ENCODE assay signal across 13 mouse cellular contexts in the genomic region with DNA sequence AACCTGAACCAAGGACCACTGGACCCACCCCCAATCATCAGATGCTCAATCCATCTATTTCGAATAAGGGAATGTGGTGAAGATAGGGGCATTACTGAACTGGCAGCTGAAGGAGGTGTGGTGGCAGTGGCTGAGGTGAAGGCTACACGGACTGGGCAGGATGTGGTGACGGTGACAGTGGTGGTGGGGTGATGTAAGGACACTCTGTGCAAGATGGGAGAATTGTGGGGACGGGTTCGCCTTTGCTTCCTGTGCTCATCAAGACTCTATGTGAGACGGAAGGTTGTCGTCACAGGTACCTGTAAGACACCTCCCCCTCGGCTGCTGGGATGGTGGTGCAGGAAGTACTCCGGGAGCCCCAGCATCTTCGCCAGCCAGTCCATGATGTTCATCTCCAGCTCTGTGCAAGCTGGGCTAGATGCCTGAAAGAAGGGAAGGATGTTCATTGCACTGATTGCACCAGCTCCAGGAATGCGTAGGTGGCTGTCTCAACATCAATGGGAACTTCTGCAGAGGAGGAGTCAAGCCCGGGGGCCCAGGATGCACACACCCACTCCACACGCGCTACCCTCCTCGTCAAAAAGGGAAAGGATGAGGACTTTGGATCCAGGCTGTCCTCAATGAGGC. TPM values are rescaled to one million over a fixed set of nuclear protein-coding genes. Genes with fewer than 3 reads are reported as not detected.
A peak's percentile ranks its signal among the peaks of the same experiment; 100 is the strongest.
DNase-seq lines count a peak whose midpoint lies in the region; ATAC-seq lines count a peak whose summit lies in the region.
"Had no signal": no experiment of that assay in that cellular context is flagged by ENCODE, and none has a peak within 500 bp of the region (broad histone marks: within the 10 kb centered on the region; RNA-seq: fewer than 3 reads in every experiment).

No protein-coding gene starts in this region.

- intact Hi-C loops in heart, postnatal 36 days (cut with DNase I) = loop anchor here (2.0 kb wide), 1 partner anchor 31 kb away; no protein-coding TSS in a partner anchor

- peak; percentile 62 for ATAC-seq in common myeloid progenitor, adult 5-6 weeks (replicated peaks; ENCODE audit: low read depth, poor library complexity, severe bottlenecking)
- ATAC-seq: forebrain, embryonic 14.5 days had no signal

- peak; percentile 93 for DNase-seq in heart, adult 11 months
- no peak for DNase-seq in heart, postnatal 36 days
- DNase-seq in 416B (ENCODE audit: low read depth) = peak; percentile 70
- peak; percentile 84 to 90 for DNase-seq in natural killer cell, adult 2 months (ENCODE audit: low spot score in 2 of 2)
- DNase-seq in adrenal gland, postnatal 10 days = no peak
- no peak for DNase-seq in left cerebral cortex, adult 8-10 months (ENCODE audit: low spot score in 2 of 2)
- DNase-seq in right cerebral cortex, adult 2 months (ENCODE audit: low spot score in 2 of 2) = no peak
- DNase-seq: cerebellum, postnatal 10 days; gastrocnemius, postnatal 25 days; layer of hippocampus, adult 9-11 months; left cerebral cortex, postnatal 4 days had no signal

RNA-seq across cellular contexts. Expression of a gene that starts 12.9 kb away (rescaled TPM):
- total RNA-seq in heart, postnatal 36 days (2021) = 1 to 10 TPM in 1 of 2 experiments, under 1 TPM in 1; 0.95 to 1.2 TPM
- total RNA-seq in common myeloid progenitor, adult 5-6 weeks (2017) = 16.9 and 19.1 TPM in 2 replicates
- 10 to 100 TPM in 1 of 2 experiments, 1 to 10 TPM in 1; 9.9 to 10.4 TPM for total RNA-seq in adrenal gland, postnatal 10 days (2021)
- 1 to 10 TPM in 3 of 4 experiments, under 1 TPM in 1; 0.94 to 1.6 (median 1.2) TPM for total RNA-seq in left cerebral cortex, adult 8-10 months (2022)

RNA-seq across cellular contexts. Expression of a gene that starts 54.0 kb away (rescaled TPM):
- total RNA-seq in heart, postnatal 36 days (2021) = under 1 TPM in 1 of 2 experiments, not detected in 1; 0.80 TPM
- total RNA-seq in common myeloid progenitor, adult 5-6 weeks (2017) = 0.55 and 0.68 TPM in 2 replicates
- 100 to 1,000 TPM; 127 to 261 TPM for total RNA-seq in adrenal gland, postnatal 10 days (2021)
- total RNA-seq in left cerebral cortex, adult 8-10 months (2022) = 1 to 10 TPM; 7.5 to 9.1 (median 8.8) TPM
- total RNA-seq: gastrocnemius, postnatal 25 days had no signal

Comparison
In these comparisons a context has a peak if more than half of its experiments do, and no peak if none do; other contexts are left out.
1. DNase-seq: peak in heart, adult 11 months (single experiment), 416B (single experiment) and natural killer cell, adult 2 months (2 of 2); none in heart, postnatal 36 days (0 of 2), adrenal gland, postnatal 10 days (single experiment), left cerebral cortex, adult 8-10 months (0 of 2) and right cerebral cortex, adult 2 months (0 of 2).
2. RNA of a gene that starts 54.0 kb away (total RNA-seq): 127 to 261 TPM in adrenal gland, postnatal 10 days; 7.5 to 9.1 TPM in left cerebral cortex, adult 8-10 months, 0.80 TPM in heart, postnatal 36 days and 0.55 to 0.68 TPM in common myeloid progenitor, adult 5-6 weeks; every median in the first group is over 10 times any median in the second.